Mouse (Mus musculus): Measurements from ENCODE around the gene Gm4969. TPM values are rescaled to one million over a fixed set of nuclear protein-coding genes. Genes with fewer than 3 reads are reported as not detected.

The Gm4969 gene
- polyA plus RNA-seq, 1 experiment = 1.1 TPM

DNA sequence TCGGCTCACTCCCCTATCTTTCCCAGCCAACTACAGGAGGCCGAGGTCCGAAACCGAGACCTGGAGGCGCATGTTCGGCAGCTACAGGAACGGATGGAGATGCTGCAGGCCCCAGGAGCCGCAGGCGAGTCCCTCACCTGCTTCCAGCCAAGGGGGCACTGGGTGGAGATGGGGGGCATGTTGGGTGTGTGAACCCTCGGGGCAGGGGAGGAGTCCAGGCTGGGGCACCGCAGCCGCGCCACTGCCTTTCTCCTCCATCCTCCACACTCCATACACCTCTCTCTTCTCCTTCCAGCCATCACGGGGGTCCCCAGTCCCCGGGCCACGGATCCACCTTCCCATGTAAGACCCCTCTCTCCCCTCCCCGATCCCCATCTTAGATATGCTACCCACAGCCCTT lies 26.3 kb downstream of the Gm4969 start:
- Histone ChIP-seq H3K4me1 (ENCODE audit: control insufficient read depth, insufficient read depth, low read length) (no peaks in the 10 kb centered on the region), H3K4me3 (ENCODE audit: insufficient read depth, low read length) (no peak overlapping the region)
- TF ChIP-seq POLR2A (IDR thresholded peaks at IDR 0.05; ENCODE audit: extremely low read depth, insufficient read depth, low read length) (no peak), CTCF (IDR thresholded peaks at IDR 0.05; ENCODE audit: extremely low read depth, insufficient read depth, low read length) (no peak)

GRCm38 (mm10) chr7:19088813-19089212 lies 29.4 kb downstream of the Gm4969 start:
- no peaks in the 10 kb centered on the region for H3K4me1 ChIP-seq (ENCODE audit: control insufficient read depth, insufficient read depth, low read length)
- H3K27ac ChIP-seq (ENCODE audit: insufficient read depth, low read length) = no peak overlapping the region
- H3K4me3 ChIP-seq (ENCODE audit: insufficient read depth, low read length) = no peak overlapping the region
- TF ChIP-seq POLR2A (IDR thresholded peaks at IDR 0.05; ENCODE audit: extremely low read depth, insufficient read depth, low read length) = no peak
- peak; percentile 54 for TF ChIP-seq CTCF (IDR thresholded peaks at IDR 0.05; ENCODE audit: extremely low read depth, insufficient read depth, low read length)

More for the DNA sequence above, 26.3 kb downstream of the Gm4969 start:
- no peak overlapping the region for H3K27ac ChIP-seq (ENCODE audit: insufficient read depth, low read length)

DNA sequence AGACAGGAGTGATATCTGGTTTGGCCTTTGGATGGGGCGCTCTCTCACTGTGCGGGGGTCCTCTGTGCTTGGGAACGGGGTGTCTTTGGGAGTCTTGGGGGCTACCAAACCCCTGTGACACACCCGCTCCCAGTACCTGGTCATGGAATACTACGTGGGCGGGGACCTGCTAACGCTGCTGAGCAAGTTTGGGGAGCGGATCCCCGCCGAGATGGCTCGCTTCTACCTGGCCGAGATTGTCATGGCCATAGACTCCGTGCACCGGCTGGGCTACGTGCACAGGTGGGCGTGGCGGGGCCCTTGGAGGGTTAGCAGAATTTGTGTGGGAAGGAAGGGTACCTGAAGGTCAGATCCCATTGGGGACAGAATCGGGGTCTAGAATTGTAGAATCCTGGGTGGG lies 31.4 kb downstream of the Gm4969 start:
- Histone ChIP-seq H3K27ac (ENCODE audit: insufficient read depth, low read length) (no peak overlapping the region), H3K4me3 (ENCODE audit: insufficient read depth, low read length) (no peak overlapping the region), H3K4me1 (ENCODE audit: control insufficient read depth, insufficient read depth, low read length) (0 out of 2 replicates have a peak, but pooled peaks cover 2% of the 10 kb centered on the region)
- TF ChIP-seq POLR2A (IDR thresholded peaks at IDR 0.05; ENCODE audit: extremely low read depth, insufficient read depth, low read length) = no peak
- TF ChIP-seq CTCF (IDR thresholded peaks at IDR 0.05; ENCODE audit: extremely low read depth, insufficient read depth, low read length) = no peak

GRCm38 (mm10) chr7:19086042-19086441 lies 32.1 kb downstream of the Gm4969 start:
- TF ChIP-seq POLR2A (IDR thresholded peaks at IDR 0.05; ENCODE audit: extremely low read depth, insufficient read depth, low read length) (no peak), CTCF (IDR thresholded peaks at IDR 0.05; ENCODE audit: extremely low read depth, insufficient read depth, low read length) (no peak)
- Histone ChIP-seq H3K4me3 (ENCODE audit: insufficient read depth, low read length) (no peak overlapping the region), H3K4me1 (ENCODE audit: control insufficient read depth, insufficient read depth, low read length) (0 out of 2 replicates have a peak, but pooled peaks cover 2% of the 10 kb centered on the region), H3K27ac (ENCODE audit: insufficient read depth, low read length) (no peak overlapping the region)

GRCm38 (mm10) chr7:19085495-19085894 lies 32.7 kb downstream of the Gm4969 start:
- 0 out of 2 replicates have a peak, but pooled peaks cover 2% of the 10 kb centered on the region for H3K4me1 ChIP-seq (ENCODE audit: control insufficient read depth, insufficient read depth, low read length)
- TF ChIP-seq POLR2A (IDR thresholded peaks at IDR 0.05; ENCODE audit: extremely low read depth, insufficient read depth, low read length) (no peak), CTCF (IDR thresholded peaks at IDR 0.05; ENCODE audit: extremely low read depth, insufficient read depth, low read length) (no peak)
- H3K27ac ChIP-seq (ENCODE audit: insufficient read depth, low read length) = no peak overlapping the region
- H3K4me3 ChIP-seq (ENCODE audit: insufficient read depth, low read length) = no peak overlapping the region

DNA sequence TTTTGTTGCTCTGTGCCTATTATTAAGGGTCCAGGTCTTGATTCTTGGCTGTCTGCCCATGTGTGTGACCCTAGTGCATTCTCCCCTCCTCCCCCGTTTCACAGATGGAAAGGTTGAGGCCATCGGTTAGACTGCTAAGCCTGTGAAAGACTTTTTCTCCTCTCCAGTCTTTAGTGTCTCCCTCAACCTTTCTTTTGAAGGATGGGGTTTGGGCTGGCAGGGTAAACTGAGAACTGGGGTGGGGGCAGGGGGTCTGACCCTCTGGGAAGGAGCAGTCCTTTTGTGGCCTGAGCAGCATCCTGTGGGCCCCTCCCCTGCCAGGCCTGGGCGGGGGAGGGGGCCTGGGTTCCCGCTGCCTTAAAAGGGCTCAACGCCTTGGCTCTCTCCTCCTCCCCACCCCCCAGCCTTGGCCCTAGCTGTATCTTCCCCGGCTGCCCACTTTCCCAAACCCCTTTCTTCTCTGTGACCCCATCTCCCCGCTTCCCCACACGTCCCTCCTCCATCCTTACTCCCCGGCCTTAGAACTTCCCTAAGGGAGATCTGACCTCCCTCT lies 33.2 kb downstream of the Gm4969 start:
- TF ChIP-seq CTCF (IDR thresholded peaks at IDR 0.05; ENCODE audit: extremely low read depth, insufficient read depth, low read length) (no peak), POLR2A (IDR thresholded peaks at IDR 0.05; ENCODE audit: extremely low read depth, insufficient read depth, low read length) (no peak)

DNA sequence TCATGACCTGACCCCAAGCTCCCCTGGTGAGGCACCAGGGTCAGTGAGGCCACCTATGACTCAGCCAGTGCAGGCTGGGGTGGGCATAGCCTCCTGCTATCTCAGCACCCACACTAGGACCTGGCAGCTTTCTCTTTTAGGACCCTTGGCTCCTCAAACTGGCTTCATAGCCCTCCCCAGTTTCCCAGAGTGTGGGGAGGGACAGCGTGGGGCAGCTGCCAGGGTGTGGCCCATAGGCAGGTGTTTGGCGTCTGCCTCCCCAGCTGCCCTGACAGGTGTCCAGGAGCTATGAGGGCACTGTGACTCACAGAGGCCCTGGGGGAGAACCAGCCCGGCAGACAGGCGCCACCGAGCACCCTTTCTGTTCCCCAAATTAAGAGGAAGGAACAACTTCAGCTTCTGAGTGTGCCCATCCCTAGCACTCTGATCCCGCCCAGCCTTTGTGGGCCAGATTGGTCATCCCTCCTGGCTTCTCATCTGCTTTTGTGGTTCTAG lies 33.8 kb downstream of the Gm4969 start:
- no peak overlapping the region for H3K4me3 ChIP-seq (ENCODE audit: insufficient read depth, low read length)
- TF ChIP-seq POLR2A (IDR thresholded peaks at IDR 0.05; ENCODE audit: extremely low read depth, insufficient read depth, low read length) = no peak
- H3K27ac ChIP-seq (ENCODE audit: insufficient read depth, low read length) = no peak overlapping the region
- 0 out of 2 replicates have a peak, but pooled peaks cover 2% of the 10 kb centered on the region for H3K4me1 ChIP-seq (ENCODE audit: control insufficient read depth, insufficient read depth, low read length)

More for the DNA sequence above, 33.2 kb downstream of the Gm4969 start:
- Histone ChIP-seq H3K4me1 (ENCODE audit: control insufficient read depth, insufficient read depth, low read length) (0 out of 2 replicates have a peak, but pooled peaks cover 2% of the 10 kb centered on the region), H3K4me3 (ENCODE audit: insufficient read depth, low read length) (no peak overlapping the region), H3K27ac (ENCODE audit: insufficient read depth, low read length) (no peak overlapping the region)

DNA sequence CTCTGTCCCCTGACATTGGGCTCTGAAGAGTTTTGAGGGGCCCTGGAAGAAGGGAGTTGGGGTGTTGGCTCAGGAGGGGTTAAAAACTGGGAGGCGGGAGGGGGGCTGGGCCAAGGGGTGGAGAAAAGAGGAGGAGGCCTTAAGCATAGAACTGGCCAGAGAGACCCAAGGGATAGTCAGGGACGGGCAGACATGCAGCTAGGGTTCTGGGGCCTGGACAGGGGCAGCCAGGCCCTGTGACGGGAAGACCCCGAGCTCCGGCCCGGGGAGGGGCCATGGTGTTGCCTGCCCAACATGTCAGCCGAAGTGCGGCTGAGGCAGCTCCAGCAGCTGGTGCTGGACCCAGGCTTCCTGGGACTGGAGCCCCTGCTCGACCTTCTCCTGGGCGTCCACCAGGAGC lies 34.5 kb downstream of the Gm4969 start, which contains the start of gene Dmpk:
TSS of gene Dmpk (plus strand) at position 149 of the 400 bp plus-strand sequence.
- H3K4me1 ChIP-seq (ENCODE audit: control insufficient read depth, insufficient read depth, low read length) = 0 out of 2 replicates have a peak, but pooled peaks cover 2% of the 10 kb centered on the region
- H3K27ac ChIP-seq (ENCODE audit: insufficient read depth, low read length) = no peak within 1 kb of the TSS
- H3K4me3 ChIP-seq (ENCODE audit: insufficient read depth, low read length) = no peak within 1 kb of the TSS
- TF ChIP-seq CTCF (IDR thresholded peaks at IDR 0.05; ENCODE audit: extremely low read depth, insufficient read depth, low read length) (no peak), POLR2A (IDR thresholded peaks at IDR 0.05; ENCODE audit: extremely low read depth, insufficient read depth, low read length) (no peak)

DNA sequence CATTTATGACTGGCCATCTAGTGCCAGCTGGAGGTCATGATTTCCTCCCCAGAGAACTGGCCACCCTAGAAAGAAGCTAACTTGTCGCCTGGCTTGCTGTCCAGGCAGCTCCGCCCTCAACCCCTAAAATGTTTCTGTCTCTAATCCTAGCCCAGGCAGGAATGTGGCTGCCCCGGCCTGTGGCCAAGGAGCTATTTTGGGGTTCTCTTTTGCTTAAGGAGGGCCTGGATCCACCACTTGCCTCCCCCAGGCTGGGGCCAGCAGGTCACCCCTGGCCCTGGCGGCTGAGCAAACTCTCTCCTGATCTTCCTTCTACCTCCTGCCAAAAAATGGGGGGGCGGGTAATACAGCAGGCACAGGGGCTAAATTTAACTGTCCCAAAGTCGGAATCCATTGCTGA lies 35.1 kb downstream of the Gm4969 start:
- H3K27ac ChIP-seq (ENCODE audit: insufficient read depth, low read length) = no peak overlapping the region
- TF ChIP-seq CTCF (IDR thresholded peaks at IDR 0.05; ENCODE audit: extremely low read depth, insufficient read depth, low read length) (no peak), POLR2A (IDR thresholded peaks at IDR 0.05; ENCODE audit: extremely low read depth, insufficient read depth, low read length) (no peak)

DNA sequence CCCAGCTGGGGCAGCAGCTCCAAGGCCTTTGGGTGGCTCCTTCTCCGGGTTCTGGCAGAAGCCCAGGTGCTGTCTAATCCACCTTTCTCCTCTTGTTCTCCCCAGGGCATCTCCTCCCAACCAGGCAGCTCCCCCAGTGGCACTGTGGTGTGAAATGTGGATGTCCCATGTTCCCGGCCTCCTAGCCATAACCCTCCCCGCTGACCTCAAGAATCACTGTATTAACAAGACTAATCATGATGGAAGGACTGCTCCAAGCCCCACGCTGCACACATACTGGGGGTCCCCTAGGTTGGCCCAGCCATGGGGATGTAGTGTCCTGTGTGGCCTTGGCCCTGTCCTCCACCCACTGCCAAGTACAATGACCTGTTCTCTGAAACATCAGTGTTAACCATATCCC lies 36.0 kb downstream of the Gm4969 start:
- TF ChIP-seq POLR2A (IDR thresholded peaks at IDR 0.05; ENCODE audit: extremely low read depth, insufficient read depth, low read length) (no peak), CTCF (IDR thresholded peaks at IDR 0.05; ENCODE audit: extremely low read depth, insufficient read depth, low read length) (no peak)
- Histone ChIP-seq H3K4me1 (ENCODE audit: control insufficient read depth, insufficient read depth, low read length) (peaks cover 3% of the 10 kb centered on the region; the same call in 1 of the 2 replicates), H3K4me3 (ENCODE audit: insufficient read depth, low read length) (no peak overlapping the region), H3K27ac (ENCODE audit: insufficient read depth, low read length) (no peak overlapping the region)

More for the DNA sequence above, 35.1 kb downstream of the Gm4969 start:
- Histone ChIP-seq H3K4me1 (ENCODE audit: control insufficient read depth, insufficient read depth, low read length) (0 out of 2 replicates have a peak, but pooled peaks cover 2% of the 10 kb centered on the region), H3K4me3 (ENCODE audit: insufficient read depth, low read length) (no peak overlapping the region)

All from cortical plate, adult 2 months (tissue).